Mouse (Mus musculus) erythroblast, embryonic 14.5 days (primary cell): ENCODE results near the gene Olfr1006.

Source experiments
- GATA1 ChIP-seq: IDR thresholded peaks from 2 replicates; pipeline ENCODE4 v1.6.1; 2012; ENCODE audit warnings: low read length, inconsistent platforms, mixed read lengths
- TAL1 ChIP-seq: IDR thresholded peaks from 3 replicates; pipeline ENCODE4 v1.6.1; 2012; ENCODE audit warnings: low read length, inconsistent platforms, mixed read lengths

GRCm38 (mm10) chr2:85715119-85715518, 36.6 kb upstream of the Olfr1006 start, which contains the start of gene Olfr1009:
- TF ChIP-seq GATA1 (no peak), TAL1 (no peak)
